Mouse (Mus musculus): ENCODE data around the gene Shroom4. TPM values are rescaled to one million over a fixed set of nuclear protein-coding genes. Genes with fewer than 3 reads are reported as not detected.

Gene Shroom4
- total RNA-seq (2014; rRNA removed) (0.74 and 0.87 TPM in 2 replicates), polyA plus RNA-seq (2012; rRNA removed) (0.15 and 0.29 TPM in 2 replicates)

GRCm38 (mm10) chrX:6399626-6400397 lies at the start of gene Shroom4:
Gene Shroom4 (plus strand): TSS chrX:6399854.
- no peaks in the 10 kb centered on the region for H3K36me3 ChIP-seq (ENCODE audit: control insufficient read depth, insufficient read depth, low read length)
- WGBS: 3% methylated on average over 53 of the region's 55 CpGs
- TF ChIP-seq POLR2A (IDR thresholded peaks at IDR 0.05; ENCODE audit: extremely low read depth, insufficient read depth, low read length) (no peak), CTCF (IDR thresholded peaks at IDR 0.05; ENCODE audit: low read depth, low read length) (no peak)
- H3K9ac ChIP-seq (ENCODE audit: low read depth, low read length): peak within 1 kb of the TSS; percentile 70
- H3K27me3 ChIP-seq (ENCODE audit: control insufficient read depth, insufficient read depth, low read length): no peaks in the 10 kb centered on the region
- H3K4me3 ChIP-seq (ENCODE audit: insufficient read depth, low read depth, low read length): peak within 1 kb of the TSS; percentile 76
- H3K79me2 ChIP-seq (ENCODE audit: control insufficient read depth, insufficient read depth, low read length): no peaks in the 10 kb centered on the region
- H3K4me1 ChIP-seq (ENCODE audit: control insufficient read depth, insufficient read depth, low read length): no peaks in the 10 kb centered on the region
- peak; percentile 2 for DNase-seq (ENCODE audit: extremely low read depth, low read depth, low spot score)
- H3K27ac ChIP-seq (replicated peaks; ENCODE audit: insufficient read depth, low read depth, low read length): peak within 1 kb of the TSS; percentile 29; the same call in 1 of the 2 replicates

- TF ChIP-seq CTCF (IDR thresholded peaks at IDR 0.05; ENCODE audit: low read depth, low read length): no peak
- TF ChIP-seq POLR2A (IDR thresholded peaks at IDR 0.05; ENCODE audit: extremely low read depth, insufficient read depth, low read length): no peak
- WGBS: 65% methylated on average over 3 of the region's 3 CpGs
- H3K9ac ChIP-seq (ENCODE audit: low read depth, low read length): no peak overlapping the region
- H3K27me3 ChIP-seq (ENCODE audit: control insufficient read depth, insufficient read depth, low read length): no peaks in the 10 kb centered on the region
- H3K27ac ChIP-seq (replicated peaks; ENCODE audit: insufficient read depth, low read depth, low read length): no peak overlapping the region
- H3K4me3 ChIP-seq (ENCODE audit: insufficient read depth, low read depth, low read length): no peak overlapping the region
- H3K79me2 ChIP-seq (ENCODE audit: control insufficient read depth, insufficient read depth, low read length): no peaks in the 10 kb centered on the region
- no peaks in the 10 kb centered on the region for H3K4me1 ChIP-seq (ENCODE audit: control insufficient read depth, insufficient read depth, low read length)
- DNase-seq (ENCODE audit: extremely low read depth, low read depth, low spot score): peak; percentile 53
- no peaks in the 10 kb centered on the region for H3K36me3 ChIP-seq (ENCODE audit: control insufficient read depth, insufficient read depth, low read length)
Measured at GRCm38 (mm10) chrX:6356876-6357275, 42.8 kb upstream of the Shroom4 start.

- H3K27ac ChIP-seq (replicated peaks; ENCODE audit: insufficient read depth, low read depth, low read length): no peak overlapping the region
- H3K4me1 ChIP-seq (ENCODE audit: control insufficient read depth, insufficient read depth, low read length): no peaks in the 10 kb centered on the region
- H3K79me2 ChIP-seq (ENCODE audit: control insufficient read depth, insufficient read depth, low read length): no peaks in the 10 kb centered on the region
- peak; percentile 27 for DNase-seq (ENCODE audit: extremely low read depth, low read depth, low spot score)
- no peaks in the 10 kb centered on the region for H3K36me3 ChIP-seq (ENCODE audit: control insufficient read depth, insufficient read depth, low read length)
- 74% methylated on average over 6 of the region's 6 CpGs for WGBS
- H3K4me3 ChIP-seq (ENCODE audit: insufficient read depth, low read depth, low read length): no peak overlapping the region
- no peak overlapping the region for H3K9ac ChIP-seq (ENCODE audit: low read depth, low read length)
- TF ChIP-seq POLR2A (IDR thresholded peaks at IDR 0.05; ENCODE audit: extremely low read depth, insufficient read depth, low read length): no peak
- no peak for TF ChIP-seq CTCF (IDR thresholded peaks at IDR 0.05; ENCODE audit: low read depth, low read length)
- H3K27me3 ChIP-seq (ENCODE audit: control insufficient read depth, insufficient read depth, low read length): no peaks in the 10 kb centered on the region
Measured at GRCm38 (mm10) chrX:6357503-6358114, 42.0 kb upstream of the Shroom4 start.

GRCm38 (mm10) chrX:6368822-6369221 lies 30.8 kb upstream of the Shroom4 start:
- H3K79me2 ChIP-seq (ENCODE audit: control insufficient read depth, insufficient read depth, low read length): no peaks in the 10 kb centered on the region
- no peak overlapping the region for H3K9ac ChIP-seq (ENCODE audit: low read depth, low read length)
- no peaks in the 10 kb centered on the region for H3K36me3 ChIP-seq (ENCODE audit: control insufficient read depth, insufficient read depth, low read length)
- no peaks in the 10 kb centered on the region for H3K4me1 ChIP-seq (ENCODE audit: control insufficient read depth, insufficient read depth, low read length)
- 56% methylated on average over 1 of the region's 1 CpGs for WGBS
- H3K27me3 ChIP-seq (ENCODE audit: control insufficient read depth, insufficient read depth, low read length): no peaks in the 10 kb centered on the region
- H3K4me3 ChIP-seq (ENCODE audit: insufficient read depth, low read depth, low read length): no peak overlapping the region
- no peak overlapping the region for H3K27ac ChIP-seq (replicated peaks; ENCODE audit: insufficient read depth, low read depth, low read length)
- TF ChIP-seq POLR2A (IDR thresholded peaks at IDR 0.05; ENCODE audit: extremely low read depth, insufficient read depth, low read length): no peak
- no peak for TF ChIP-seq CTCF (IDR thresholded peaks at IDR 0.05; ENCODE audit: low read depth, low read length)
- no peak for DNase-seq (ENCODE audit: extremely low read depth, low read depth, low spot score)

GRCm38 (mm10) chrX:6370706-6371105 lies 28.9 kb upstream of the Shroom4 start:
- WGBS: 91% methylated on average over 3 of the region's 3 CpGs
- H3K9ac ChIP-seq (ENCODE audit: low read depth, low read length): no peak overlapping the region
- no peak for DNase-seq (ENCODE audit: extremely low read depth, low read depth, low spot score)
- no peaks in the 10 kb centered on the region for H3K79me2 ChIP-seq (ENCODE audit: control insufficient read depth, insufficient read depth, low read length)
- TF ChIP-seq CTCF (IDR thresholded peaks at IDR 0.05; ENCODE audit: low read depth, low read length) (no peak), POLR2A (IDR thresholded peaks at IDR 0.05; ENCODE audit: extremely low read depth, insufficient read depth, low read length) (no peak)
- H3K36me3 ChIP-seq (ENCODE audit: control insufficient read depth, insufficient read depth, low read length): no peaks in the 10 kb centered on the region
- no peaks in the 10 kb centered on the region for H3K4me1 ChIP-seq (ENCODE audit: control insufficient read depth, insufficient read depth, low read length)
- no peak overlapping the region for H3K4me3 ChIP-seq (ENCODE audit: insufficient read depth, low read depth, low read length)
- H3K27ac ChIP-seq (replicated peaks; ENCODE audit: insufficient read depth, low read depth, low read length): no peak overlapping the region
- H3K27me3 ChIP-seq (ENCODE audit: control insufficient read depth, insufficient read depth, low read length): no peaks in the 10 kb centered on the region

- TF ChIP-seq POLR2A (IDR thresholded peaks at IDR 0.05; ENCODE audit: extremely low read depth, insufficient read depth, low read length) (no peak), CTCF (IDR thresholded peaks at IDR 0.05; ENCODE audit: low read depth, low read length) (no peak)
- H3K4me1 ChIP-seq (ENCODE audit: control insufficient read depth, insufficient read depth, low read length): no peaks in the 10 kb centered on the region
- H3K27me3 ChIP-seq (ENCODE audit: control insufficient read depth, insufficient read depth, low read length): no peaks in the 10 kb centered on the region
- H3K36me3 ChIP-seq (ENCODE audit: control insufficient read depth, insufficient read depth, low read length): no peaks in the 10 kb centered on the region
- H3K9ac ChIP-seq (ENCODE audit: low read depth, low read length): no peak overlapping the region
- WGBS: 39% methylated on average over 1 of the region's 1 CpGs
- H3K79me2 ChIP-seq (ENCODE audit: control insufficient read depth, insufficient read depth, low read length): no peaks in the 10 kb centered on the region
- H3K27ac ChIP-seq (replicated peaks; ENCODE audit: insufficient read depth, low read depth, low read length): no peak overlapping the region
- no peak for DNase-seq (ENCODE audit: extremely low read depth, low read depth, low spot score)
- no peak overlapping the region for H3K4me3 ChIP-seq (ENCODE audit: insufficient read depth, low read depth, low read length)
Measured at GRCm38 (mm10) chrX:6393861-6394260, 5.8 kb upstream of the Shroom4 start.
